Mouse (Mus musculus): ENCODE measurements around the gene Ssh3.
A peak's percentile ranks its signal among the peaks of the same experiment; 100 is the strongest.

The Ssh3 gene

GRCm38 (mm10) chr19:4268566-4269361 is at the start of gene Ssh3:
TSS of gene Ssh3 (minus strand) at chr19:4269180.
- peak; percentile 34 for DNase-seq (ENCODE audit: low spot score)

DNA sequence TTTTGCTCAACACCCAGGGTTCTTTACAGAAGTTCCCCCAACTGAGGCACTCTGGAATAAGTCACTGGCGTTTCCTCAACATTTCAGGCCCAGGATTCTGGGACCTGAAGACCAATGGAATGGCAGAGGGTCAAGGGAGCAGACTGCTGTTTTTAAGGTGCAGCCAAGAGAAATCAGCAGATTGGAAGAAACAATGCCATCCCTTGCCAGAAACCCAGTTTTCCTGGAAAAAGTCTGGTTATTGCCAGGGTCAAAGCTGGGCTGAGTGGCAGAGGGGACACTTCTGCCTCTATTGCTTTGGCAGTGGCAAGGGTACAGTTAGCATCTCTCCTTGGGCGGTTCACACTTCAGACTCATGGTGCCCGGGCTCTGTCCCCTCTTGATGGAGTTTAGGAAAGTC is 48.2 kb upstream of the Ssh3 start:
- no peak for DNase-seq (ENCODE audit: low spot score)

DNA sequence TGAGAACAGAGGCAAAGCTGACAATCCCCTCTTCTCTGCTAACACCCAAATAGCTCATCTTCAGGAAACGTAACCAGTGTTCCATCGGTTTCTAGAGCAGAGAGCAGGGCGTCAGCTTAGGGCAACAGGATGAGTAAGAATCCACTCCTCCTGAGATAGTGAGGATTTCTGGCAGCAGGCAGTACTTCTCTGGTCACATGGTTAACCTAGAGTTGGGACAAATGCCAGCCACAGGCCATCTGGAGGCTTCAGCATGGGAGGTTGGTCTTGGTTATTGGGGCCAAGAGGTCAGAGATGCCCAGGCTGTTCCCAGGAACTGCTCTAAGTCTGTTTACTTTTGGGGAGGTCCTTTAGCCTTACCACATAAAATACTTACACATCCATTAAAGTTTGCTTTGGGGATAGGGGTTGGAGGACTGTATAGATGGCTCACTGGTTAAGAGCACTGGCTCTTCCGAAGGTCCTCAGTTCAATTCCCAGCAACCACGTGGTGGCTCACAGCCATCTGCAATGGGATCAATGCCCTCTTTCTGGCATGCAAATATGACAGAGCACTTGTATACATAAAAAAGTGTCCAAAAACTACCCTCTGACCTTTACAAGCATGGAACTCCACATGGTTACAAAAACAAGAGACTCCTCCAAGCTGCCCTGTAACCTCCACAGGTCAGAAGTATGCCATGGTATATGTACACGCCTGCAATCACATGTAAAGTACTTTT is 46.4 kb upstream of the Ssh3 start:
- DNase-seq (ENCODE audit: low spot score) = no peak

GRCm38 (mm10) chr19:4309776-4310185 is 40.8 kb upstream of the Ssh3 start:
- DNase-seq (ENCODE audit: low spot score) = peak; percentile 86

GRCm38 (mm10) chr19:4309302-4309701 is 40.3 kb upstream of the Ssh3 start:
- DNase-seq (ENCODE audit: low spot score) = no peak

DNA sequence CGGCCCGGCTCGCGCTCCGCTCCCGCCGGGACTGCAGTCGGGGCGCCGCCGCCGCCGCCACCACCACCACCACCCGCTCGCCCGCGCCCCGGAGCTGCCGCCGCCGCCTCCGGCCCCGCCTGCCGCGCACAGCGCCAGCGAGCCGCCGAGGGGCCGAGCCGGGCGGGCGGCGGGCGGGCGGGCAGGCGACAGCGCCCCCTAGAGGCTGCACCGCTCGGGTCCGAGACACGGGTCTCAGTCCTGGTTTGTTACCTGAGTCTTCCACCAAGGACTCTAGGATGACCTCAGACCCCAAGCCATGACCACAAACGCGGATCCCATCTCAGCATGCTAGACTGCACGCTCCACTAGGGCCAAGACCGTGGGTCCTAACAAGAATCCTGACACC is 37.2 kb upstream of the Ssh3 start, which contains the start of gene Grk2:
Grk2 (minus strand) TSS at position 33 of the 388 bp plus-strand sequence.
- DNase-seq (ENCODE audit: low spot score) = peak; percentile 81

GRCm38 (mm10) chr19:4305491-4306189 is 36.7 kb upstream of the Ssh3 start:
- DNase-seq (ENCODE audit: low spot score) = peak; percentile 68

GRCm38 (mm10) chr19:4304871-4305321 is 35.9 kb upstream of the Ssh3 start:
- no peak for DNase-seq (ENCODE audit: low spot score)

DNA sequence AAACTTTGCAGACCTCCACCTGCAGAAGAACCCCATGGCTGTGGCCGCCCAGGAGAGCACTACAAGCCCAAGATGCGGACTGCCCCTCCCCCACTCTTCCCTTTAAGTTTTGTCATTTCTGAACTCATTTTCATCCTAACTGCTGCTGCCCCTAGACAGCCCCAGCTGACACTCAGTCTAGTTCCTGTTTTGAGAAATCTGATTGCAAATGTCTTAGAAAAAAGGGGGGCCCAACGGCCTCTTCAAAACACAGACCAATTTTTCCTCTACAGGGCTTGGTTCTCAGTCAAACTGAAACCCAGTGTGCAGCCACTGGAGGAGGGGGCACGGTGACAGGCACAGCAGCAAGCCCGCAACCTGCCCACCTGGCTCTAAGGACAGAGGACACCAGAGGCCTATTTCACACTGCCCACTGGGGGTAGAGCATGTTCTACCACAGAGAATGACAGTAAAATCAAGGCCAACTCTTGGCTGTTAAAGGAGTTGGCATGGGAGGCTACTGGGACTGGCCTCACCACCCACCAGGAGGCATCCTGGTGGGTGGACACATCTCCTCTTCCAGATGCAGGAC is 35.4 kb upstream of the Ssh3 start:
- no peak for DNase-seq (ENCODE audit: low spot score)

DNA sequence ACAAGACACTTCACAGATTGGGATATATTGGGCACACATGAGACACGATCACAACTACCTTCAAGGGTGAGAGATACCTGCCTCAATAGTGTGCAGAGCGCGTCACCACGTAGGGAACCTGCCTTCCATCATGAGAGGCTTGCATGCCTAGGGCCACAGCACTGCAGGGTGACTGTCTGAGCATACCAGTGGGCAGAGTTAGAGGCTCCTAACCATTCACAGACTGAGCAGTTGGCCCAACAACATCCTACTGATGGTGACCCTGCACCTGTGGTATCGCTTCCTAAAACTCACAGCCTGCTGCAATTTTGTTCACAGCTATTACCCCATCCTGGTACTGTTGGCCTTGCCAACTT is 34.6 kb upstream of the Ssh3 start:
- no peak for DNase-seq (ENCODE audit: low spot score)

DNA sequence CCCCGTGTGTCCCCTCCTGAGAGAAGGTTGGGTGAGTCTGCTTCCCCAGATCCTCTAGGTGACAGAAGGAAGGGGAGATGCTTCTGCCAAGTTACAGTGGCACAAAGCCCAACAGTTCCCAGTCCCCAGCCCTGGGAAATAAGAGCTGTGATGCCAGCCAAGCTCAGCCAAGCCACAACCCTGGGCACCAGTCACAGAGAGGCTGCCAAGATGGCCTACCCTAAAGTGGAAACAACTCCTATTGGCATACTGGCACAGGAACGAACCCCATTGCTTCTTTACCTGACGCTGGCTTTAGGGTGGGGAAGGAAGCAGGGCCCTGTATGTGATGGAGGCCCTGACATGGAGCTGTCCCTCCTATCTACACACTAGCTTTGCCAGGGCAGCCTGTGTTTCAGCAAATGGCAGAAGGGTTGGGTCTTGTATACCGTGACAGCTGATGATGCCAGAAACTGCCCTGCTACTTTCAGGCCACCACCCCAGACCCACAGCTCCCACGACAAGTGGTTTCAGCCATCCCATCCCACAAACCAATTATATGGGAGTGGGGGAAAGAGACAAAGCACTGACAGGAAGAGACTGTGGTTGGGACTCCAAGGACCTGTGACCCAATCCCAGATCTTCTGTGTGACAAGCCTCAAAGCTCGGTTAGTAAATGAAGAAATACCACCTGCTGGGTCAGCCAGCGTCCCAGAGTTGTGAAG is 34.1 kb upstream of the Ssh3 start:
- no peak for DNase-seq (ENCODE audit: low spot score)

DNA sequence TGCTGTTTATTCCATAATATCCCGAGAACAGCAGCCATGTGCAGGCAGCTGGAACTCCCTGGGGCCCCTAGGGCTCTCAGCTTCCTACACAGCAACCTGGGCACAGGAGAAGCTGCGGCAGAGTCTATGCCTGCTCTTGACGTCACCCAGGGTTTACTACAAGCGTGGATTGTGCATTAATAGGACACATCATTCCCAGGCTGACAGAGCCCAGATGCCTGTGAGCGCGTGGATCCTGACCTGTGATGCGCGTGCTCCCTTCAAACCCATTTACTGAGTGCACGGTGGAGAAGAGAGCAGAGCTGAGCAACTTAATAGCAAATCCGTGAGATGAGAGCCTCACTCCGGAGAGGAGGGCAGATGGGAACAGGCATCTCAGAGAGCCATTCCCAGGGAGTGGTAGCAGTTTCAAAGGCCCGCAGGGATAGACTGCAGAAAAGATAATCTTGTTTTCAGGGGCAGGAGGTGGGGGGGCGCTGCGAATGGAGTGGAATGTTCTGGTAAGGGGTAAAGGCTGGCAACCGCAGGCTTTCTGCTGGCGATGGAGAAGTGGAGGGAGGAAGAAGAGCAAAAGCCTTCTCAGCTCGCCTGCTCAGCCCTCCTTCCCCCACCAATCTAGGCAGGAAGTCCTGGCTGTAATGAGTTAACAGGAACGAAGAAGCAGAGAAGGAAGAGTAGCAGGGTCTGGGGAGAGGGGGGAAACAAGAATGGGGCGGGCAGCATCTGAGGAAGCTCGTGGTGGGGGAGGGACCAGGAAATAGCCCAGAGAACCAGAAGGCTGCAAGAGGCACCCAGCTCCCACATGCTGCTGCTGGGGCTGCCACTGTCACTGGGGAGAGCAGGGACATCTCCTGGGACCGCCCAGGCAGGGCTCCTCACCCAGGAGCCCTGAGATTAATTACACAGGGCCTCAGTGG is 33.0 kb upstream of the Ssh3 start:
- DNase-seq (ENCODE audit: low spot score) = peak; percentile 45

GRCm38 (mm10) chr19:4300852-4301734 is 32.1 kb upstream of the Ssh3 start:
- DNase-seq (ENCODE audit: low spot score) = no peak

- DNase-seq (ENCODE audit: low spot score) = no peak
Measured at GRCm38 (mm10) chr19:4300271-4300704, 31.3 kb upstream of the Ssh3 start.

DNA sequence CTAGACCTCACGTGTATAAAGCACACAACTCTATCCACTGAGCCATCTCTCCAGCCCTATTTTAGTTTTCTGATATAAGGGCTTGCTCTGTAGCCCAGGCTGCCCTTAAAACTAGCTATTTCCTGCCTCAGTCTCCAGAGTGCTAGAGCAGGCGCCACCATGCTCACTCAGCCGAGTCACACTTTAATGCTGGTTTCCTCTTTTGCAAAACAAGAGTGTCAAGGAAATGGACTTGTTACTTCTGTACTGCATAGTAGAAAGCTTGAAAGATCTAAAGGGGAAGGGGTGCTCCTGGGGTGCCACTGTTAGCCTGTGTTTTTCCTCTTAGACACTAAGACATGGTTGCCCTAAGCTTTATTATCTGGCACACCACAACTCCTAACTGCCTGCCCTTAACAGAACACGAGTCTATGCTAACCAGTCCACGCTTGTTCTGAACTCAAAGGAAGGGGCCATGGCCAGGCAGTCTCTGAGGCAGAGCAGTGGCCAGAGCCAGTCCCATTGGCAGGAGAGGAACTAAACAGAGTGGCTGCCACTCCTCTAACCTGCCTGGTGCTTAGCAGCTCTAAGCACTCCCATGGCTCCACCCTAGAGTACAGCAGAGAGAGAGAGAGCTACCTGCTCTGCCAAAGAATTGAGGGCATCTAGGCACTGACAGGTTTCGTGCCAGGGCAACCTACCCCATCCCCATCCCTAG is 30.7 kb upstream of the Ssh3 start:
- no peak for DNase-seq (ENCODE audit: low spot score)

GRCm38 (mm10) chr19:4299126-4299525 is 30.1 kb upstream of the Ssh3 start:
- no peak for DNase-seq (ENCODE audit: low spot score)

GRCm38 (mm10) chr19:4298322-4299121 is 29.5 kb upstream of the Ssh3 start:
- DNase-seq (ENCODE audit: low spot score) = no peak

DNA sequence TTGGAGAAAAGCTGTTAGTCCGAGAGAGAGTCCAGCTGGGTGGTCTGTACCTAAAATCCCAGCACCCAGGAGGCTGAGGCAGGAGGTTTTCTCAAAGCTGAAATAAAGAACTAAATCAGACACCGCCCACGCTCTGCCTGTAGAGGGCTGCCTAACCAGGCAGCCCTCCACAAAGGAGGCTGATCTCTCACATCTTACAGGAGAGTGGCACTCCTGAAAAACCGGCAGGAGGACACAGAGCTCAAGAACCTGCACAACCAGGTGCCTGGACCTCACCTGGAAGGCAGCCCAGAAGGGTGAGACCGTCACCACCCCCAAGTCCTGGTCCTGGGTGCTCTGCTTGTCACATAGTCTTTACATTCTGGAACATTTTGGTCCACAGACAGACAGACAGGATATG is 28.9 kb upstream of the Ssh3 start:
- no peak for DNase-seq (ENCODE audit: low spot score)

All from embryo, embryonic 10.5 days (tissue).